Mouse (Mus musculus) cortical plate, adult 2 months (tissue): ENCODE data around the gene 1700016D06Rik. TPM values are rescaled to one million over a fixed set of nuclear protein-coding genes. Genes with fewer than 3 reads are reported as not detected.

Experiments used
- H3K27ac ChIP-seq: fragments of 200-500 bp; 2 replicates; pipeline ENCODE4 v1.5.1; 2012; ENCODE audit warnings: low read length, control low read depth, inconsistent platforms; ENCODE audit not compliant: insufficient read depth
- H3K4me1 ChIP-seq: fragments of 200-500 bp; 2 replicates; pipeline ENCODE4 v1.6.1; 2011; ENCODE audit warnings: low read length; ENCODE audit not compliant: control insufficient read depth, insufficient read depth
- H3K4me3 ChIP-seq: fragments of 200-500 bp; 2 replicates; pipeline ENCODE4 v1.5.1; 2011; ENCODE audit warnings: mild to moderate bottlenecking, low read length, control low read depth; ENCODE audit not compliant: insufficient read depth
- CTCF ChIP-seq: fragments of 200-500 bp; IDR thresholded peaks from 2 replicates; pipeline ENCODE4 v1.5.1; 2011; ENCODE audit warnings: mild to moderate bottlenecking, control low read depth, low read length; ENCODE audit not compliant: insufficient read depth; ENCODE audit errors: extremely low read depth
- POLR2A ChIP-seq: fragments of 200-500 bp; IDR thresholded peaks from 2 replicates; pipeline ENCODE4 v1.6.1; 2011; ENCODE audit warnings: mild to moderate bottlenecking, low read length, control low read depth; ENCODE audit not compliant: insufficient read depth; ENCODE audit errors: extremely low read depth
- polyA plus RNA-seq: library from polyadenylated mRNA; depleted of rRNA; stranded (reverse); fragments of >200 nt; gene quantifications from 2 replicates; pipeline ENCODE4 v1.2.3, GENCODE M21; 2012; rRNA removed

1700016D06Rik gene
- not detected in 2 replicates for polyA plus RNA-seq

DNA sequence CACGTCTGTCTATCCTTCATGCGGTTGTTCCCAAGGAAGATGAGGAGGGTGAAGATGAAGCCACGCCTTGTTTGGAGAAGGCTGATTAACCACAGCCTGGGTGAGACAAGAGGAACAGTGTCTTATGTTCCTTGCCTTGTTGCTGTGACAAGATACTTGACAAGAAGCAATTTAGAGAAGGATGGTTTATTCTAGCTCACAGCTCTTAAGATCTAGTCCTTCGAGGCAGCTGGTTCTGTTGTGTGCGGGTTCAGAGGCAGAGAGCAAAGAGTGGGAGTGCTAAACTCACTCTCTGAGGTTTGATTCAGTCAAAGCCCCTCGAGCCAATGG is at the start of gene 1700016D06Rik:
TSS of gene 1700016D06Rik (minus strand) at position 31 of the 330 bp plus-strand sequence.
- no peaks in the 10 kb centered on the region for H3K4me1 ChIP-seq
- no peak within 1 kb of the TSS for H3K27ac ChIP-seq
- H3K4me3 ChIP-seq: no peak within 1 kb of the TSS
- TF ChIP-seq POLR2A (no peak), CTCF (no peak)

DNA sequence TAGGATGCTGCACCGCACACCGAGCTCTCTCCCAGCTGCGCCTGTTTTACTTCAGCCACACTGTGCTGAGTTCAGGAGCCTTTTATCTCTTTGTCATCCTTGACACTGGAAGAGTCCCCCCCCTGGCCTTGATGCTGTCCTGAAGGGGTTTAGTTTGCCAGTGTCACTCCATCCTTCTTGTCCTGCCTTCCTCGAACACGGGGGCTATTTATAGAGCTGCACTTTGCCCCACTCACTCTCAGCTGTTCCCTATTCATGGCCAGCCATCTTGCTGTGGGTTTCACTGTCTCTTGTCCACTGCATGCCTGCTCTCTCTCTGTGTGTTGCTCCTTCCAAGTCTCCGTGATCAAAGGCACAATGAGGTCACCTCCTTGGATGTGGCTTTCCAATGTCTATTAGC is 48.6 kb upstream of the 1700016D06Rik start:
- Histone ChIP-seq H3K27ac (no peak overlapping the region), H3K4me3 (no peak overlapping the region), H3K4me1 (peaks cover 2% of the 10 kb centered on the region; the same call in 1 of the 2 replicates)
- TF ChIP-seq POLR2A (no peak), CTCF (no peak)

DNA sequence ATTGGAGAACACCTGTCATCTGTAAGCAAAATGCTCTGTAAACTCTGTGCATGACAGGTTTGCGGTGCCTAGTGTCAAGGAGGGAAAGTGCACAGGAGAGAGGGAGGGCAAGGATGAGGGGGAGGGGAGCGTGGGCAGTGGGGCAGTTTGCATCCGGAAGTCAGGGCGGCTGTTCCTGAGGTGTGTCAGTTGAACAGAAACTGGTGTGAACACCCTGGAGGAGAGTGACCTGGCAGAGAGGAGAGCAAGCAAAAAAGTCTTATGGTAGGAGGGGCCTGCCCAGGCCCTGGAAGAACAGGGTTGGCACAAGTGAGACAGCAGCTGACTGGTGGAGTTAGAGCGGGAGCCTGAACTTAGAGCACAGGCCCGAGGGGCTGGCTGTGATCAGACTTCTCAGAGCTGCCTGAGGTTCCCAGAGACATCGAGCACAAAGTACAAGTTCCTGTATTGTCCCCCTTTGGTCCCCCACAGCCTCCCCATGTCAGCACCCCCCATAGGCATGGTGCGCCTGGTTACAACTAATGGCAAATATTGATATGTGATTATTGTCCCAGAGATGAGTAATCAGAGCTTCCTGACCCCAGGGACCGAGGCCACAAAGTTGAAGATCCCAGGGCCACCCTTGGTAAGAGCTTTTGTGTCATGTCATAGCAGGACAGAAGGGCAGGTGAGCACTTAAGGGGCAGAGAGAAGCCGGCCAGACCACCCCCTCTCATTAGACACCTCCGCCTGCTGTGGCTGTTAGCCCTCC is 46.2 kb upstream of the 1700016D06Rik start:
- no peak overlapping the region for H3K4me3 ChIP-seq
- TF ChIP-seq POLR2A (no peak), CTCF (no peak)
- H3K4me1 ChIP-seq: peaks cover 2% of the 10 kb centered on the region; the same call in 1 of the 2 replicates
- H3K27ac ChIP-seq: no peak overlapping the region

DNA sequence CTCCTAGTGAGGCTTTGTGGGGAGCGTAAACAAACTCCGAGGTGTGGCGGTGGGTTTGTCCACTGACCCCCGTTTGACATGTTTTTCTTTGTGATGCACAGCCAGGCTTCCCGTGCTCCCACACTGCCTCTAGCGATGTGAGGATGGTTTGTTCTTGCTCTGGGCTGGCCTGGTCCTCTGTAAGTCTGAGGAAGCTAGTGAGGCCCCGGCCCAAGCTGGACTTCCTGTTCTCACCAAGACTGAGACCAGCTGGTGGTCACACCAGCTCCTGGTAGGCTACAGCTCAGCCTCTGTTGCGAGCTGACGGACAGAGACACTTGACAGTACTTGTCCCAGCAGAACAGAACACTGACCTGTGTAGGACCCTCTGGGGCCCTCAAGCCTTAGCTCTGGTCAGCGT is 42.7 kb upstream of the 1700016D06Rik start:
- TF ChIP-seq CTCF: no peak
- TF ChIP-seq POLR2A: no peak
- H3K27ac ChIP-seq: no peak overlapping the region
- no peaks in the 10 kb centered on the region for H3K4me1 ChIP-seq

DNA sequence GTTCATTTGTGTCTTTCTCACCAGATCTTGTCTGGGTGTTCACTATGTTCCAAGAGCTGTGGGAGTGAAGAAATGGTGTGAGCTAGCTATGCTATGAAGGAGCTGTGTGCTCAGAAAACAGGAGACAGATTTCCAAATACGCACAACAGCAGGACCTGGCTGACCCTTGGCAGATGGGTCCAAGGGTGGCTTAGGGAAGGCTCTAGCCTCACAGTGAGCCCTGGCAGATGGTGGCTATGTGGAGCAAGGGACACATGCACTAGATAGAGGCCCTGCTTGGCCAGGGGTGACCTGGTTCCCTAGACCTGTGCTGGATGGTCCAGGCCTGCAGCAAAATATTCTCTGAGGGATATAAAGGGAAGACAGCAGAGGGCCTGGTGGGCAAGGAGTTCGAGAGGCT is 40.0 kb upstream of the 1700016D06Rik start:
- Histone ChIP-seq H3K27ac (no peak overlapping the region), H3K4me1 (no peaks in the 10 kb centered on the region), H3K4me3 (no peak overlapping the region)
- TF ChIP-seq POLR2A (no peak), CTCF (no peak)

More for the DNA sequence above, 42.7 kb upstream of the 1700016D06Rik start:
- H3K4me3 ChIP-seq: no peak overlapping the region

DNA sequence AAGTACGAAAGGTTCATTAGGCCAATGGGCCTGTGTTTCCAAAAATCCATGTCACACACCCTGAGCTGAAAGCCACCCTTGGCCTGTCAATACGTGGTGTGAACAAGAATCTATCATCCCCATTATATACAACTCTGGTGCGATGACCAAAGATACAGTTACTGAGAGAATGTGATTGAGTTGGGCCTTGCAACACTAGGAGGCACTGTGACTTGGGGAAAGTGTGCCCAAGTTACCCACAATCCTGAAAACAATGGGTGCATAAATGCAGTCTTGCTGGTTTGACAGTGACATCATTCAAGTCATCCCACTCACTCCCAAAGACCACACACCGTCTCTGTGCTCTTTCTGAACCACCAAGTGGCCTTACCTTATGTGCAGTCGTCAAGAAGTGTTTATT is 38.2 kb upstream of the 1700016D06Rik start:
- no peak overlapping the region for H3K4me3 ChIP-seq
- H3K27ac ChIP-seq: no peak overlapping the region
- 0 out of 2 replicates have a peak, but pooled peaks have one; percentile 22 for TF ChIP-seq CTCF
- TF ChIP-seq POLR2A: no peak
- H3K4me1 ChIP-seq: no peaks in the 10 kb centered on the region

DNA sequence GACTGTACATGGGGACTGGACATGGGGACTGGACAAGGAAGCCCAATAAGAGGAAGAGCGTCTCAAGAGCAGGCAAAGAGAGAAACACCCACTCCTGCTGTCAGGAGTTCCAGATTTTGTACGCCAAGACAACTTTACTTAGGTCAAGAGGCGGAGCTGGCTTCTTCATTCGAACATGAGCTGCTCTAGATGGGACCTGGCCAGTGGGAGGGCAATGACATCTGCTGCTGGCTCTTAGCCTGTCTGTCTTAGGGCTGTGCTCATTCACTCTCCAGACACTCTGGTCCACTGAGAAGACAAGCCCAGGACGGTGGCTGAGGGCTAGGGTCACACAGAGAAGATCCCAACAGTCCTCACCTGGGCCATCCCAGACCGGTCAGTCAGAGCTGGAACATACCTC is 36.2 kb upstream of the 1700016D06Rik start:
- TF ChIP-seq POLR2A (no peak), CTCF (no peak)
- H3K27ac ChIP-seq: no peak overlapping the region
- no peak overlapping the region for H3K4me3 ChIP-seq
- no peaks in the 10 kb centered on the region for H3K4me1 ChIP-seq

DNA sequence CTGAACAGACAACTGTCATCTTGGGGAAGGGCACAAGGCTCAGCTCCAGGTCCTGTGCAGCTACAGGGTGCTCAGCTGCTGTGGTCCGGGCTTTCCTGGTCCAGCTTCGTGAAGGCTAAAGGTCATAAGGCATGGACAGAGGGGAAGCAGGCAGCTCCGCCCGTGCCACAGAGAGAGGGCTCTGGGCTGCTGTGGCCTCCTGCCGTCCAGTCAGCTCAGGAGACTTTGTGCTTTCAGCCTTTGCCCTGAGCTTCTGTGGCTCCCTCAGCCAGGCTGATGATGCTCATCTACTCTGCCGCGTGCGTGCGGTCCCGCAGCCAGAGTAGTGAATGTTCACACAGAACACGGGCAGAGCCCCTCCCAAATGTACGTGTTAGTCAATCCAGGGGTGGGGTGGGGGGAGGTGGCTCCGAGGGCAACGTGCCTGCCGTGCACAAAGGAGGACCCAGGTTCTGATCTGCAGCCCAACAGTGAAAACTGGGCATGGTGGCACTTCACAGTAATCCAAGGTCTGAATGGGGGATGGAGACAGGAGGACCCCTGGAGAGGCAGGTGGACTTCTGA is 34.9 kb upstream of the 1700016D06Rik start:
- H3K4me1 ChIP-seq: no peaks in the 10 kb centered on the region
- no peak for TF ChIP-seq CTCF
- no peak for TF ChIP-seq POLR2A

DNA sequence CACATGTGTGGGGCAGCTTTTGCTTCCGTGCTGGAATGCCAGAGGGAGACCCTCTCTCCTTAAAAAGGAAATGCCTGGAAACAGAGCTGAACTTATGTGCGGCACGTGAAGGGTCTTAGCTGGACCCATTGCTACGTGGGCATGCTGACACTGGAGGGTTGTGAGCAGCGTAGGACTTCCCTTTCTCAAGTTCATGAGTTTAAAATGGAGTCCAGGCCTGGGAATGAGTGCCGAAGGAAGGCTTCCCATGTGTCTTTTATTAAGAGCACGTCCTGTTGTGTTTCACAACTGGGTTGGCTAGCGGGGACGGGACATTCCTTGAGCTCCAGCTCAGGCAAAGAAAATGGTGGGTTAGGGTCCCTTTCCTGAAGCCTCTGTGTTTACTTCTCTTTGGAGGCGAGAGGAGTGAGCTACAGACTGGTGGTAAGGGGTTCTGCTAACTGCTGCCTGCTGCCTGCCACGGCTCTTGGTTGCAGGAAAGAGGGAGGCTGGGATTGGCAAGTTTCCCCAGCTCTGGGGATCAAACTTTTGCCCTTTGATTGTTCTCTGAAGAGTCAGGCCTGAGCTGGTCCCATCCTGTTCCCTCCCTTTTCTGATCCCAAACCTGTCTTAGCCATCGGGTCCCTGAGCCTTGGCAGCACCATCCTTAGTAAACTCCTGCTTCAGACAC is 29.5 kb upstream of the 1700016D06Rik start:
- Histone ChIP-seq H3K4me1 (no peaks in the 10 kb centered on the region; the same call in 1 of the 2 replicates), H3K27ac (no peak overlapping the region), H3K4me3 (no peak overlapping the region)
- TF ChIP-seq POLR2A (no peak), CTCF (no peak)

More for the DNA sequence above, 34.9 kb upstream of the 1700016D06Rik start:
- no peak overlapping the region for H3K4me3 ChIP-seq
- H3K27ac ChIP-seq: no peak overlapping the region
